Mouse (Mus musculus) liver, embryonic 14.5 days (tissue): ENCODE results near the gene Pvr. TPM values are rescaled to one million over a fixed set of nuclear protein-coding genes. Genes with fewer than 3 reads are reported as not detected.

Experiments used
- ATAC-seq: fragments of 200-750 bp; cut with Nextera tagmentation; 2 replicates; pipeline ENCODE4 v1.8.0; 2017; ENCODE audit warnings: moderate number of reproducible peaks, mild to moderate bottlenecking, moderate library complexity; ENCODE audit not compliant: insufficient read depth
- DNase-seq, 3 experiments: peaks; one replicate each; pipeline ENCODE4 v3.0.0-alpha.2; 2012 to 2013; ENCODE audit warnings: low read depth in 3 of 3, low spot score in 3 of 3
- H3K27ac ChIP-seq: fragments of 300-500 bp; sonication (generic); 2 replicates; pipeline ENCODE4 v1.5.1; 2014; ENCODE audit warnings: moderate library complexity, mild to moderate bottlenecking, control low read depth, inconsistent platforms
- H3K27me3 ChIP-seq: fragments of 300-500 bp; sonication (generic); 2 replicates; pipeline ENCODE4 v1.6.1; 2014; ENCODE audit warnings: mild to moderate bottlenecking, low read length, moderate library complexity; ENCODE audit not compliant: control insufficient read depth, insufficient read depth
- H3K36me3 ChIP-seq: fragments of 300-500 bp; sonication (generic); replicated peaks from 2 replicates; pipeline ENCODE4 v1.6.1; 2014; ENCODE audit warnings: low read depth; ENCODE audit not compliant: control insufficient read depth, insufficient read depth
- H3K4me1 ChIP-seq, 2 experiments: fragments of 200-500 bp in 1 of 2; fragments of 300-500 bp in 1 of 2; sonication (generic) in 1 of 2; replicated peaks; 2 replicates each; pipeline ENCODE4 v1.6.1; 2012 to 2014; ENCODE audit warnings: antibody characterized with exemption in 1 of 2, inconsistent platforms in 1 of 2, low read length in 1 of 2; ENCODE audit not compliant: control insufficient read depth in 2 of 2, insufficient read depth in 2 of 2
- H3K4me2 ChIP-seq: fragments of 300-500 bp; sonication (generic); 2 replicates; pipeline ENCODE4 v1.6.1; 2014; ENCODE audit warnings: low read depth, mild to moderate bottlenecking, control low read depth, moderate library complexity
- H3K4me3 ChIP-seq, 2 experiments: fragments of 200-500 bp in 1 of 2; fragments of 300-500 bp in 1 of 2; sonication (generic) in 1 of 2; 2 replicates each; pipeline ENCODE4 v1.5.1; 2012 to 2014; ENCODE audit warnings: low read depth in 2 of 2, low read length in 2 of 2, mild to moderate bottlenecking in 2 of 2, control low read depth in 1 of 2, inconsistent platforms in 1 of 2, moderate library complexity in 1 of 2; ENCODE audit not compliant: insufficient read depth in 1 of 2
- H3K9ac ChIP-seq: fragments of 300-500 bp; sonication (generic); replicated peaks from 2 replicates; pipeline ENCODE4 v1.6.1; 2014; ENCODE audit warnings: mild to moderate bottlenecking, control low read depth, moderate library complexity
- H3K9me3 ChIP-seq: fragments of 300-500 bp; sonication (generic); 2 replicates; pipeline ENCODE4 v1.6.1; 2016; ENCODE audit warnings: low read length, mixed read lengths; ENCODE audit not compliant: control insufficient read depth
- CTCF ChIP-seq: IDR thresholded peaks from 2 replicates; pipeline ENCODE4 v1.5.1; 2016; ENCODE audit warnings: antibody characterized with exemption, low read depth, control low read depth
- EP300 ChIP-seq: IDR thresholded peaks from 2 replicates; pipeline ENCODE4 v1.6.1; 2016; ENCODE audit warnings: antibody characterized with exemption, low read depth
- WGBS: fragments of 180-500 bp; shearing (Covaris S2); extraction: QIAGEN DNeasy Blood & Tissue Kit; methylation state at CpG from one replicate; pipeline ENCODE4 v1.1.7; 2014; ENCODE audit not compliant: insufficient replicate concordance; 5-methylcytosine and 5-hydroxymethylcytosine counted together
- polyA plus RNA-seq, 2 experiments: library from polyadenylated mRNA; depleted of rRNA in 1 of 2; stranded (reverse) in 1 of 2; unstranded in 1 of 2; fragments of >200 nt; fragmentation: Nextera tagmentation in 1 of 2; extraction: Ambion mirVana in 1 of 2; gene quantifications; 2 replicates each; pipeline versions ENCODE4 v1.2.1 to v1.2.3; 2012 to 2014

Gene Pvr
- polyA plus RNA-seq, 2 experiments, result 1.8 to 2.6 TPM

DNA sequence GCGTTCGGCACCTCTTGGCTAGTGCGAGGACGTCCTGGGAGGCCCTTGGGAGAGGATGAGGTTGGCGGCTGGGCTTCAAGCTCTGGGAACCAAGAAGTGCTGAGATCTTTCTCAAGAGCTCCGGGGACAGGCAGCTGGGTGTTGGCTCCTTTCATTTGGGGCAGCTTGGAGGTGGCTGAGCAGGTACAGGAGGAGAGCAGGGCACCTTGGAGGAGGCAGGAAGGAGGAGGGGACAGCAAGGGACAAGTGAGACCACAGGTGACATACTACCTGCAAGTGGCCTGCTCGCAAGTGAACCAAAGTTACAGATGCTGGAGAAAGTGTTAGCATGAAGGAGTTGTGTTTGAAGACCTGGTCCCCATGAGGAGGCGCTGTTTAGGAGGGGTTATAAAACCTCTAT, 23.7 kb upstream of the Pvr start:
- no peaks in the 10 kb centered on the region for H3K9me3 ChIP-seq
- H3K27ac ChIP-seq, result no peak overlapping the region
- no peak for DNase-seq
- no peaks in the 10 kb centered on the region for H3K36me3 ChIP-seq
- H3K4me3 ChIP-seq, result no peak overlapping the region
- no peak for ATAC-seq
- no peaks in the 10 kb centered on the region for H3K27me3 ChIP-seq
- 73% methylated on average over 8 of the region's 8 CpGs for WGBS
- H3K4me1 ChIP-seq, result peaks cover 0 to 4% of the 10 kb centered on the region in 2 experiments; a peak in 1 of 4 replicates
- no peak for TF ChIP-seq CTCF
- TF ChIP-seq EP300, result no peak
- H3K9ac ChIP-seq, result no peak overlapping the region
- no peak overlapping the region for H3K4me2 ChIP-seq

- Histone ChIP-seq H3K4me1 (peaks cover 0 to 11% of the 10 kb centered on the region in 2 experiments; a peak in 2 of 4 replicates), H3K4me3 (no peak overlapping the region), H3K27me3 (no peaks in the 10 kb centered on the region), H3K4me2 (no peak overlapping the region), H3K27ac (no peak overlapping the region), H3K36me3 (no peaks in the 10 kb centered on the region), H3K9me3 (no peaks in the 10 kb centered on the region), H3K9ac (no peak overlapping the region)
- DNase-seq (no peak), ATAC-seq (no peak)
- 13% methylated on average over 4 of the region's 6 CpGs for WGBS
- no peak for TF ChIP-seq CTCF
- no peak for TF ChIP-seq EP300
Measured at GRCm38 (mm10) chr7:19940256-19940655, 19.3 kb upstream of the Pvr start.

- Histone ChIP-seq H3K4me2 (no peak overlapping the region), H3K4me3 (no peak overlapping the region), H3K27me3 (no peaks in the 10 kb centered on the region), H3K36me3 (no peaks in the 10 kb centered on the region), H3K27ac (no peak overlapping the region), H3K9me3 (no peaks in the 10 kb centered on the region), H3K4me1 (peaks cover 0 to 13% of the 10 kb centered on the region in 2 experiments; a peak in 2 of 4 replicates), H3K9ac (no peak overlapping the region)
- 36% methylated on average over 10 of the region's 12 CpGs for WGBS
- DNase-seq (no peak), ATAC-seq (no peak)
- TF ChIP-seq EP300 (no peak), CTCF (no peak)
Measured at GRCm38 (mm10) chr7:19939555-19940235, 18.7 kb upstream of the Pvr start.

GRCm38 (mm10) chr7:19937229-19937821, 16.4 kb upstream of the Pvr start:
- whole genome bisulfite sequencing, result 67% methylated on average over 11 of the region's 11 CpGs
- no peak for ATAC-seq
- Histone ChIP-seq H3K4me1 (peaks cover 0 to 17% of the 10 kb centered on the region in 2 experiments; a peak in 2 of 4 replicates), H3K27me3 (no peaks in the 10 kb centered on the region), H3K27ac (no peak overlapping the region), H3K4me3 (no peak overlapping the region), H3K9me3 (no peaks in the 10 kb centered on the region), H3K4me2 (no peak overlapping the region), H3K36me3 (no peaks in the 10 kb centered on the region), H3K9ac (no peak overlapping the region)
- no peak for DNase-seq
- TF ChIP-seq EP300 (no peak), CTCF (no peak)

DNA sequence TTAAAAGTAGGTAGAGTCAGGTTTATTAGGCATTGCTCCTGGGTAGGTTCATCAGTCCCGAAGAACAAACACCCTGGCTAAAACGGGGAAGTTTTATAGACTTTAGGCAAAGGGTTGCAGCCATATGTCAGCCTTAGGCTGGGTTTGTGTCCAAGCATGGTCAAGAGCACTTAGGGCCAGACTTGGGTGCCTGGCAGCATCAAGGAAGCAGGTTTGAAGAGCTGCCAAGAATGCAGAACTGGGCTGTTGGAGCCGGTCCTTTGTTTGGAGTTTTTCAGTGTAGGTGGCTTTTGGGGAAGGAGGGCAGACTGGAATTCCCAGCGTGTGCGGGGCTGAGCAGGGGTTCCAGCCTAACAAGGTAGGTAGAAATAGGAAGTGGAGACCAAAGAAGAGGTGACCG, 15.0 kb upstream of the Pvr start:
- 55% methylated on average over 6 of the region's 6 CpGs for WGBS
- Histone ChIP-seq H3K36me3 (no peaks in the 10 kb centered on the region), H3K4me2 (peak overlapping the region; percentile 19), H3K27ac (no peak overlapping the region), H3K4me1 (peaks cover 0 to 19% of the 10 kb centered on the region in 2 experiments; a peak in 2 of 4 replicates), H3K27me3 (peaks cover 3% of the 10 kb centered on the region; the same call in 1 of the 2 replicates), H3K9ac (no peak overlapping the region), H3K9me3 (no peaks in the 10 kb centered on the region), H3K4me3 (no peak overlapping the region)
- TF ChIP-seq CTCF, result no peak
- TF ChIP-seq EP300, result no peak
- ATAC-seq, result no peak
- no peak for DNase-seq
